Mouse (Mus musculus) heart, embryonic 11.5 days (tissue): ENCODE results near the gene Stxbp2. TPM values are rescaled to one million over a fixed set of nuclear protein-coding genes. Genes with fewer than 3 reads are reported as not detected.
"Not testable (repeated sequence)": the region's sequence is repeated elsewhere in the genome, so short reads cannot be mapped to it uniquely, and the experiment has no call there.

ENCODE experiments used
- ATAC-seq: fragments of 200-750 bp; cut with Nextera tagmentation; replicated peaks from 2 replicates; pipeline ENCODE4 v1.8.0; 2017; ENCODE audit warnings: moderate library complexity; ENCODE audit not compliant: insufficient number of reproducible peaks, low FRiP score, low TSS enrichment
- H3K27ac ChIP-seq: fragments of 300-500 bp; sonication (generic); 2 replicates; pipeline ENCODE4 v1.5.1; 2014; ENCODE audit warnings: mild to moderate bottlenecking, low read depth, low read length
- H3K27me3 ChIP-seq: fragments of 300-500 bp; sonication (generic); 2 replicates; pipeline ENCODE4 v1.6.1; 2014; ENCODE audit warnings: mild to moderate bottlenecking, low read length, mixed read lengths; ENCODE audit not compliant: control insufficient read depth, insufficient read depth
- H3K36me3 ChIP-seq: fragments of 300-500 bp; sonication (generic); 2 replicates; pipeline ENCODE4 v1.6.1; 2014; ENCODE audit warnings: mild to moderate bottlenecking, low read length, moderate library complexity, mixed read lengths; ENCODE audit not compliant: control insufficient read depth, insufficient read depth
- H3K4me1 ChIP-seq: fragments of 300-500 bp; sonication (generic); 2 replicates; pipeline ENCODE4 v1.6.1; 2014; ENCODE audit warnings: low read length; ENCODE audit not compliant: control insufficient read depth, insufficient read depth
- H3K4me2 ChIP-seq: fragments of 300-500 bp; sonication (generic); 2 replicates; pipeline ENCODE4 v1.6.1; 2014; ENCODE audit warnings: mild to moderate bottlenecking, moderate library complexity
- H3K4me3 ChIP-seq: fragments of 300-500 bp; sonication (generic); 2 replicates; pipeline ENCODE4 v1.5.1; 2014; ENCODE audit warnings: low read depth, low read length
- H3K9ac ChIP-seq: fragments of 300-500 bp; sonication (generic); 2 replicates; pipeline ENCODE4 v1.6.1; 2014; ENCODE audit warnings: mild to moderate bottlenecking, low read depth, low read length, moderate library complexity
- H3K9me3 ChIP-seq: fragments of 300-500 bp; sonication (generic); replicated peaks from 2 replicates; pipeline ENCODE4 v1.6.1; 2016; ENCODE audit warnings: low read length; ENCODE audit not compliant: control insufficient read depth
- WGBS: fragments of 180-500 bp; shearing (Covaris S2); extraction: QIAGEN DNeasy Blood & Tissue Kit; methylation state at CpG from one replicate; pipeline ENCODE4 v1.1.7; 2014; ENCODE audit not compliant: insufficient replicate concordance; 5-methylcytosine and 5-hydroxymethylcytosine counted together
- polyA plus RNA-seq: library from polyadenylated mRNA; unstranded; fragments of >200 nt; fragmentation: Nextera tagmentation; extraction: Ambion mirVana; gene quantifications from 2 replicates; pipeline ENCODE4 v1.2.1, GENCODE M21; 2014

Stxbp2 gene
- 57.7 and 60.2 TPM in 2 replicates for polyA plus RNA-seq

DNA sequence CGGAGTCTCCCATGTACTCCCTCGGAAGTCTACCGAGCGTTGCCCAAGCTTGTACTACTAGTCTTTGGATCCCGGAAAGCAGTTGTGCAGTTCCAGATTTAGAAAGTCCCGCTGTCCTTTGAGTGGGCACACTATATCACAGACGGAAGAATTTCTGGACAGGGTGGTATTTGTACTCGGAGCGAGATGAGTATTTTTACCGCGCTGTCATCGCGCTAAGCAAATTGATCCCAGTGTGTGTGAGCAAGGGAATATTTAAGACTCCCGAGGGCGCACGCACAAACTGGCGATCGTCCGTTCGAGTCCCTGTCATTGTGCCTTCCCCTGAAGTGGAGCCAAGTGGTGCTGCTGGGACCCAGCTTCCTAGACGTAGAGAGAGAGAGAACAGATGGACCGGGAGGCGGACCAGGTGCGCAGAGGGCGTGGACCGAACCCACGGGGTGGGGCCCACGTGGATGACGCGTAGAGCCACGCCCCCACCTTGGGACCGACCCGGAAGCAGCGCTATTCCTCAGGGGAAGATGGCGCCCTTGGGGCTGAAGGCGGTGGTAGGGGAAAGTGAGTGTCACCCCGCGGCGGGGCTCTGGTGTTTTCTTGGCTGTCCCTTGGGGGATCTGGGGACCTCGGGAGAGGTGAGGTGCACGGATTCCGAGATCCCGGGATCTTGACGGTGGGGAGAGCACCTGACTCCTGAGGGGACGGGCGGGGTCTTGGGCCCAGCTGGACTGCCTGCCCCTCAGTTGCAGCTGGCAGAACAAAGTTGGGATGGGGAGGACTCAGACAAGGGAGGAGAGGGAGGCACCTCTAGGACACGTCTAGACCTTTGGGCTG lies at the start of gene Stxbp2:
Gene Stxbp2 (plus strand): TSS at position 309 of the 831 bp plus-strand sequence.
- Histone ChIP-seq H3K9me3 (no peaks in the 10 kb centered on the region), H3K4me3 (peak within 1 kb of the TSS; percentile 55), H3K36me3 (peaks cover 7% of the 10 kb centered on the region), H3K4me1 (peaks cover 3% of the 10 kb centered on the region; the same call in 1 of the 2 replicates), H3K27me3 (no peaks in the 10 kb centered on the region; the same call in 1 of the 2 replicates), H3K9ac (peak within 1 kb of the TSS; percentile 77), H3K27ac (no peak within 1 kb of the TSS), H3K4me2 (peak within 1 kb of the TSS; percentile 70)
- 7% methylated on average over 47 of the region's 47 CpGs for WGBS
- ATAC-seq = peak; percentile 87

DNA sequence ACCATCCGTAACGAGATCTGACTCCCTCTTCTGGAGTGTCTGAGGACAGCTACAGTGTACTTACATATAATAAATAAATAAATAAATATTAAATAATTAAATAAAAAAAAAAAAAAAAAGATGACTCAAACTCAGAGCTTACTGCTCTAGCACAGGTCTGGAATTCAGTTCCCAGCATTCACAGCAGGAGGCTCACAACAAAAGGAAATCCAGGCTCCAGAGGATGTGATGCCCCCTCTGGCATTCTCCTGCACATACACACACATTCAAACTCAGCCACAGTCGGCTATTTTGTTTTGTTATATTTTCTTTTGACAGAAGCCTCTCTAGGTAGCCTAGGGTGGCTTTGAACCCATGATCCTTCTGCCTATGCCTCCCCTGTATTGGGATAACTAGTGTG lies 48.8 kb upstream of the Stxbp2 start:
- H3K36me3 ChIP-seq, H3K27ac ChIP-seq, H3K9me3 ChIP-seq, H3K27me3 ChIP-seq, ATAC-seq, H3K4me3 ChIP-seq, H3K9ac ChIP-seq, H3K4me2 ChIP-seq, H3K4me1 ChIP-seq: not testable (repeated sequence)
- 58% methylated on average over 1 of the region's 3 CpGs for WGBS

DNA sequence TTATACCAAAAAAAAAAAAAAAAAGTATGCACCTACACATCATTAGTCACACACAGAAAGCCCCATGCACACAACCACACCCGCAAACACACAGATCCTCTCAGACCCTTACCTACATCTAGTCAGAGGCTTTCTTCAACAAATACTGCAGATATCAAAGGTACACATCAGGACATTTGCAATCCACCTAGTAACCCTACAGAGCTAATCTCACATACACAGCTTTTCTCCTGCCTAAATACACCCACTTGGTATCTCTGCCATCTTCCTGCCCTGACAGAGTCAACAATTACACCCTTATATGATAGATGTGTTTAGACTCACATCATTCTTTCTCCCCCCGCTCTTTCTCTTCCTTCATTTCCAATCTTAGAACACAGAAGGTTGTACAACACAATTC lies 44.3 kb upstream of the Stxbp2 start:
- Histone ChIP-seq H3K4me1 (no peaks in the 10 kb centered on the region), H3K4me3 (no peak overlapping the region), H3K9me3 (no peaks in the 10 kb centered on the region), H3K9ac (no peak overlapping the region), H3K4me2 (no peak overlapping the region), H3K27me3 (peaks cover 15% of the 10 kb centered on the region), H3K36me3 (no peaks in the 10 kb centered on the region), H3K27ac (no peak overlapping the region)
- ATAC-seq = no peak
- 86% methylated on average over 2 of the region's 2 CpGs for WGBS

DNA sequence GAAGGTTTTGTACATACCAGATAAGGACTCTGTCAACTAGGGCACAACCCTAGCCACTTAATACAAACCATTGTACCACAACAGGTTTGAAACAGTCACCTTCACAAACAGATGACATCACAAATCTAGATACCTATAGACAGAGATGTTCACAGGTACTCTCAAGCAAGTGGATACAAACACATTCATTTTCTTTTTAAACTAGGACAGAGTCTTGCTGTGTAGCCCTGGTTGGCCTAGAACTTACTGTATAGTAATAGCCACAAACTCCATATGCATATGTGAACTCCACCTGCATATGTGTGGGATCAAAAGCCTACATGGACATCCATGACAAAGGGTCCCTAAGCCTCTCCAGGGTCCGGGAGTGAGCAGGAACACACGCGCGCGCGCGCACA lies 43.8 kb upstream of the Stxbp2 start, which contains the start of gene Camsap3:
Gene Camsap3 (plus strand): TSS at position 301 of the 398 bp plus-strand sequence.
- Histone ChIP-seq H3K36me3 (no peaks in the 10 kb centered on the region), H3K27ac (no peak within 1 kb of the TSS), H3K27me3 (peaks cover 15% of the 10 kb centered on the region), H3K4me1 (no peaks in the 10 kb centered on the region), H3K9me3 (no peaks in the 10 kb centered on the region), H3K9ac (peak within 1 kb of the TSS; percentile 75), H3K4me3 (peak within 1 kb of the TSS; percentile 81), H3K4me2 (peak within 1 kb of the TSS; percentile 99)
- no peak for ATAC-seq
- 27% methylated on average over 7 of the region's 7 CpGs for WGBS

DNA sequence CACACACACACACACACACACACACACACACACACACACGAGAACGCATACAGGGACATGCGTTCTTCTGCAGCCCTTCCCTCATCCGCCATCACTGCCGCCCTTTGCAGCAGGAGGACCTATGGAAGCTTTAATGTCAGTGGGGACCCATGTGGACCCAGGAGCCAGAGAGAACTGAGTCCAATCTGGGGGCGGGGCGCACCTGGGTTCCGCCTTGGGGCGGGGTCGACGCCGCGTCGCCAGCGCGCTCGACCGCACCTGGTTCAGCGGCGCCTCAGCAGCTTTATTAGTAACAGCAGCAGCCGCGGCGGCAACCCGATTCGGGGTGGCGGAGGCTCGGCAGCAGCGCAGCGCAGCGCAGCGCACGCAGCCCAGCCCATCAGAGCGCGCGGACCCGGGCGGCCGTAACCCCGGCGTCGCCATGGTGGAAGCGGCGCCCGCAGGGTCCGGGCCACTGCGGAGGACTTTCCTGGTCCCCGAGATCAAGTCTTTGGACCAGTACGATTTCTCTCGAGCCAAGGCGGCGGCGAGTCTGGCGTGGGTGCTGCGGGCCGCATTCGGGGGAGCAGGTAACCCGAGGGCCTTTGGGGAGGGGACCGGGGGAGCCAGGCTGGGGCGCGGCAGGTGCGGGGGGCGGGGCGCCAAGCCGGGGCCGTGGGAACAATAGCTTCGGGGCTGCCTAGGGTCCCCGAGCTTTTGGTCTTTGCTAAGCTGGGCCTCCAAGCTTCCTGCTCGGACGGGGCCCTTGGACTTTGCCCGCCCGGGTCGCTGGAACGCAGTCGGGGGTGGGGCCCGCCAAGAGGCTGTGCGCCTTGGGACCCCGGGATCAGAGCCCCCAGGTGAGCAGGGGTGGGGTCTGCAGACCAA lies 43.1 kb upstream of the Stxbp2 start:
- Histone ChIP-seq H3K27ac (no peak overlapping the region), H3K9me3 (no peaks in the 10 kb centered on the region), H3K4me3 (peak overlapping the region; percentile 81), H3K36me3 (no peaks in the 10 kb centered on the region), H3K27me3 (peaks cover 15% of the 10 kb centered on the region), H3K9ac (peak overlapping the region; percentile 75), H3K4me2 (peak overlapping the region; percentile 99), H3K4me1 (no peaks in the 10 kb centered on the region)
- WGBS = under 1% methylated on average over 72 of the region's 77 CpGs
- peak; percentile 39 for ATAC-seq

DNA sequence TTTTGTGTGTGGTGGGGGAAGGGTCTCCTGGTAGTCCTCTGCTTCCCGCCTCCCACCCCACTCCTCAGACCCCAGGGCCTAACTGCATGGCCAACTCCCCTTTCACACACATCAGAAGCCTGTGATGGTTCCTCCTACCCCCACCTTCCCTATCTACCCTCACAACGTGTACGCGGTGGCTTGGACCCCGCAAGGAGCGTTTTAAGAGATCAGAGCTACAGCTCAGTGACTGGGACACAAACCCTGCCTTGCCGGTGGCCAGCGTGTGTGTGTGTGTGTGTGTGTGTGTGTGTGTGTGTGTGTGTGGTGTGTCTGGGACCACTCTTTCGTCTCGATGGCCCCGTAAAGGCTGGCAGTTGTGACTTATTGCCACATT lies 42.5 kb upstream of the Stxbp2 start:
- H3K4me3 ChIP-seq = peak overlapping the region; percentile 81
- 6% methylated on average over 11 of the region's 11 CpGs for WGBS
- no peaks in the 10 kb centered on the region for H3K36me3 ChIP-seq
- H3K4me1 ChIP-seq = no peaks in the 10 kb centered on the region
- peaks cover 15% of the 10 kb centered on the region for H3K27me3 ChIP-seq
- H3K9me3 ChIP-seq = no peaks in the 10 kb centered on the region
- H3K4me2 ChIP-seq = peak overlapping the region; percentile 99
- H3K27ac ChIP-seq = no peak overlapping the region
- peak overlapping the region; percentile 75 for H3K9ac ChIP-seq
- peak; percentile 42; the same call in 1 of the 2 replicates for ATAC-seq

DNA sequence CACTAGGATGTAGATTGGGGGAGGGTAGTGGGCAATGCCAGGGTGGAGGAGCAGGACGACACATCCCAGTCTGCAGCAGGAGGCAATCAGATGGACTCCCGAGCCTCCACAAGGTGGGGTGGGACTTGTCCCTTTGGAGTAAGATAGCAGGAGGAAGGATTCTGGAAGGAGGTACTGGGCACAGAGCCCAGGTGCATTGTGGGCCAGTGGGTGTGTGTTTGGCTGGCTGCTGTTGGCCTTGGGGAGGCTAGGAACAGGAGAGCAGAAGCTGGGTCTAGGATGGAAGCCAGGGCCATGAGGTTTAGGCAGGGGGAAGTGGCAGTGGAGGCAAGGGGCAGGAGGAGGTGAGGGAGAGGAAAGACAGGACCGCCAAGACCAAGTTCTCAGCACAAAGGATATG lies 37.3 kb upstream of the Stxbp2 start:
- Histone ChIP-seq H3K36me3 (no peaks in the 10 kb centered on the region), H3K4me2 (no peak overlapping the region), H3K27me3 (no peaks in the 10 kb centered on the region), H3K27ac (no peak overlapping the region), H3K9me3 (no peaks in the 10 kb centered on the region), H3K4me3 (no peak overlapping the region), H3K9ac (no peak overlapping the region), H3K4me1 (no peaks in the 10 kb centered on the region)
- ATAC-seq = no peak
- 58% methylated on average over 3 of the region's 3 CpGs for WGBS

DNA sequence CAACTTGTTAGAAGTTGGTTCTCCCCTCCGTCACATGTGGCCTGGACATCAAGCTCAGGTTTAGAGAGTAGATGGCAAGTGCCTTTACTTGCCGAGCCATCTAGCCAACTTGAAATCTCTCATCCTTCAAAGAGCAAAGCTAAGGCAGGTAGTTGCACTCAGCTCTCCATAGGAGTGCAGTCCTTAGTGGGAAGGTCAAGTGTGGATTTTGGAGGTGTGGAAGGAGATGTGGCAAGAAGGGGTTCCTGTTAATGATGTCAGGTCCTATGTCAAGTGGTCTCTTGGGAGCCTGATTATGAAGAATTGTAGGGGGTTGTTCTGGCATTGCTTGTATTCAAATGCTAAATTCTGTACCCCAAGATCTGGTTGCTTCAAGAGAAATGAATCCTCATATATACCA lies 36.3 kb upstream of the Stxbp2 start:
- no peaks in the 10 kb centered on the region for H3K9me3 ChIP-seq
- no peak overlapping the region for H3K27ac ChIP-seq
- ATAC-seq = no peak
- H3K4me1 ChIP-seq = no peaks in the 10 kb centered on the region
- H3K4me2 ChIP-seq = no peak overlapping the region
- H3K27me3 ChIP-seq = no peaks in the 10 kb centered on the region
- H3K36me3 ChIP-seq = no peaks in the 10 kb centered on the region
- H3K4me3 ChIP-seq = no peak overlapping the region
- WGBS = 75% methylated on average over 2 of the region's 2 CpGs
- no peak overlapping the region for H3K9ac ChIP-seq
